Mouse (Mus musculus): ENCODE measurements at regions not wholly inside any gene's neighbourhood (a gene's known extent, or its start where the extent isn't known, plus 50 kb on each side); places are given as distances from the start of the nearest gene placed in this dataset.

DNA sequence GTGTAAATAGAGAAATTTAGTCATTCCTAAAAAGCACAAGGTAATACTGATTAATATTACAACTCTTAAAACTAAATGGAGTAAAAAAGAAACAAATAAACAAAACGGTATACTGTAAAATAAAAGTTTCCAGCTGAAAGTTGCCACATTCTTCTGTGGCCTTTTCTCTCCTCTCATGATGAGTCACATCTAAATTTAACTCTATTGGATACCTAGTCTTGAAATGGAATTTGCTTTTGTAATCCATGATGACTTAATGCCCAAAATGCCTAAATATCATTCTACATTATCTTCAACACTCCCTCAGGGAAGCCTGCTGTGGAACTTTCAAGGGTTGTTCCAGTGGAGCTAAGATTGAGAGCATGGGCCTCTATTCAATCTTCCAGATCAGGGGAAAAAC is 1298.5 kb upstream of the Dsel start:
- WGBS = 87% methylated on average over 1 of the region's 1 CpGs
- Histone ChIP-seq H3K4me1 (no peaks in the 10 kb centered on the region), H3K9me3 (no peaks in the 10 kb centered on the region), H3K9ac (no peak overlapping the region), H3K27ac (no peak overlapping the region), H3K36me3 (no peaks in the 10 kb centered on the region), H3K27me3 (replicated peaks) (no peaks in the 10 kb centered on the region), H3K4me2 (replicated peaks) (no peak overlapping the region), H3K4me3 (no peak overlapping the region)
- no peak for ATAC-seq (ENCODE audit: low FRiP score, low read depth)

Measured in neural tube, embryonic 12.5 days (tissue).